Mouse (Mus musculus) stomach, embryonic 14.5 days (tissue): ENCODE data around the gene Cpsf4l. TPM values are rescaled to one million over a fixed set of nuclear protein-coding genes. Genes with fewer than 3 reads are reported as not detected.

ENCODE experiments used
- ATAC-seq: fragments of 200-750 bp; cut with Nextera tagmentation; 2 replicates; pipeline ENCODE4 v1.8.0; 2017; ENCODE audit warnings: low read depth, moderate TSS enrichment; ENCODE audit not compliant: insufficient number of reproducible peaks, insufficient read depth, low FRiP score
- H3K27ac ChIP-seq: fragments of 300-500 bp; sonication (generic); 2 replicates; pipeline ENCODE4 v1.5.1; 2014; ENCODE audit warnings: mild to moderate bottlenecking, low read length, moderate library complexity, mixed read lengths
- H3K27me3 ChIP-seq: fragments of 300-500 bp; sonication (generic); 2 replicates; pipeline ENCODE4 v1.6.1; 2014; ENCODE audit warnings: low read length, control low read depth, mixed read lengths; ENCODE audit not compliant: control insufficient read depth, insufficient read depth
- H3K36me3 ChIP-seq: fragments of 300-500 bp; sonication (generic); 2 replicates; pipeline ENCODE4 v1.6.1; 2014; ENCODE audit warnings: mild to moderate bottlenecking, control low read depth, low read length, moderate library complexity, mixed read lengths; ENCODE audit not compliant: control insufficient read depth, insufficient read depth
- H3K4me1 ChIP-seq: fragments of 300-500 bp; sonication (generic); 2 replicates; pipeline ENCODE4 v1.6.1; 2014; ENCODE audit warnings: low read length, control low read depth, mixed read lengths; ENCODE audit not compliant: control insufficient read depth, insufficient read depth
- H3K4me2 ChIP-seq: fragments of 300-500 bp; sonication (generic); replicated peaks from 2 replicates; pipeline ENCODE4 v1.6.1; 2014; ENCODE audit warnings: low read depth, low read length, control low read depth
- H3K4me3 ChIP-seq: fragments of 300-500 bp; sonication (generic); 2 replicates; pipeline ENCODE4 v1.5.1; 2014; ENCODE audit warnings: low read depth, low read length, control low read depth
- H3K9ac ChIP-seq: fragments of 300-500 bp; sonication (generic); replicated peaks from 2 replicates; pipeline ENCODE4 v1.6.1; 2014; ENCODE audit warnings: low read depth, mild to moderate bottlenecking, control low read depth, low read length, moderate library complexity, mixed read lengths
- H3K9me3 ChIP-seq: fragments of 300-500 bp; sonication (generic); 2 replicates; pipeline ENCODE4 v1.6.1; 2016; ENCODE audit warnings: low read depth, low read length, control low read depth; ENCODE audit not compliant: control insufficient read depth
- WGBS: fragments of 180-500 bp; shearing (Covaris S2); extraction: QIAGEN DNeasy Blood & Tissue Kit; methylation state at CpG from one replicate; pipeline ENCODE4 v1.1.7; 2014; 5-methylcytosine and 5-hydroxymethylcytosine counted together
- polyA plus RNA-seq: library from polyadenylated mRNA; unstranded; fragments of >200 nt; fragmentation: Nextera tagmentation; extraction: Ambion mirVana; gene quantifications from 2 replicates; pipeline ENCODE4 v1.2.1, GENCODE M21; 2014

Gene Cpsf4l
- polyA plus RNA-seq, 1 experiment from 2014 or later: 0.52 TPM

GRCm38 (mm10) chr11:113740100-113740499 lies 30.3 kb upstream of the Cpsf4l start:
- H3K4me1 ChIP-seq: peaks cover 49% of the 10 kb centered on the region

GRCm38 (mm10) chr11:113739213-113739612 lies 29.4 kb upstream of the Cpsf4l start:
- 73% methylated on average over 8 of the region's 8 CpGs for WGBS
- H3K9ac ChIP-seq: no peak overlapping the region
- no peak overlapping the region for H3K4me3 ChIP-seq
- H3K27ac ChIP-seq: no peak overlapping the region
- no peak for ATAC-seq
- peaks cover 56% of the 10 kb centered on the region for H3K4me1 ChIP-seq
- no peaks in the 10 kb centered on the region for H3K9me3 ChIP-seq
- no peaks in the 10 kb centered on the region for H3K27me3 ChIP-seq
- peaks cover 5% of the 10 kb centered on the region; the same call in 1 of the 2 replicates for H3K36me3 ChIP-seq
- no peak overlapping the region for H3K4me2 ChIP-seq

More at GRCm38 (mm10) chr11:113740100-113740499, 30.3 kb upstream of the Cpsf4l start:
- peaks cover 9% of the 10 kb centered on the region; the same call in 1 of the 2 replicates for H3K36me3 ChIP-seq
- 56% methylated on average over 7 of the region's 7 CpGs for WGBS
- ATAC-seq: no peak
- H3K27ac ChIP-seq: no peak overlapping the region
- H3K27me3 ChIP-seq: no peaks in the 10 kb centered on the region
- no peak overlapping the region for H3K4me3 ChIP-seq
- no peak overlapping the region for H3K9ac ChIP-seq
- H3K4me2 ChIP-seq: no peak overlapping the region
- no peaks in the 10 kb centered on the region for H3K9me3 ChIP-seq

GRCm38 (mm10) chr11:113737912-113738311 lies 28.1 kb upstream of the Cpsf4l start:
- Histone ChIP-seq H3K4me2 (no peak overlapping the region), H3K36me3 (no peaks in the 10 kb centered on the region), H3K27me3 (no peaks in the 10 kb centered on the region), H3K27ac (no peak overlapping the region), H3K9ac (no peak overlapping the region), H3K9me3 (no peaks in the 10 kb centered on the region), H3K4me1 (peaks cover 67% of the 10 kb centered on the region), H3K4me3 (no peak overlapping the region)
- no peak for ATAC-seq
- 76% methylated on average over 8 of the region's 8 CpGs for WGBS

GRCm38 (mm10) chr11:113737553-113737854 lies 27.7 kb upstream of the Cpsf4l start:
- no peaks in the 10 kb centered on the region for H3K36me3 ChIP-seq
- H3K27ac ChIP-seq: no peak overlapping the region
- H3K4me3 ChIP-seq: no peak overlapping the region
- ATAC-seq: no peak
- WGBS: 61% methylated on average over 3 of the region's 3 CpGs
- H3K9ac ChIP-seq: no peak overlapping the region
- H3K27me3 ChIP-seq: no peaks in the 10 kb centered on the region
- no peaks in the 10 kb centered on the region for H3K9me3 ChIP-seq
- H3K4me1 ChIP-seq: peaks cover 67% of the 10 kb centered on the region
- no peak overlapping the region for H3K4me2 ChIP-seq

- peaks cover 67% of the 10 kb centered on the region for H3K4me1 ChIP-seq
- H3K27ac ChIP-seq: no peak overlapping the region
- H3K9me3 ChIP-seq: no peaks in the 10 kb centered on the region
- H3K27me3 ChIP-seq: no peaks in the 10 kb centered on the region
- H3K4me3 ChIP-seq: no peak overlapping the region
- no peak overlapping the region for H3K9ac ChIP-seq
- 74% methylated on average over 11 of the region's 11 CpGs for WGBS
- no peak overlapping the region for H3K4me2 ChIP-seq
- ATAC-seq: no peak
- no peaks in the 10 kb centered on the region for H3K36me3 ChIP-seq
These were observed 27.2 kb upstream of the Cpsf4l start for GRCm38 (mm10) chr11:113736848-113737552.

GRCm38 (mm10) chr11:113735151-113735550 lies 25.3 kb upstream of the Cpsf4l start:
- 54% methylated on average over 6 of the region's 6 CpGs for WGBS
- no peak overlapping the region for H3K4me2 ChIP-seq
- ATAC-seq: no peak
- H3K9me3 ChIP-seq: no peaks in the 10 kb centered on the region
- peaks cover 63% of the 10 kb centered on the region for H3K4me1 ChIP-seq
- H3K4me3 ChIP-seq: no peak overlapping the region
- H3K27ac ChIP-seq: peak overlapping the region; percentile 81; the same call in 1 of the 2 replicates
- no peaks in the 10 kb centered on the region for H3K27me3 ChIP-seq
- no peaks in the 10 kb centered on the region for H3K36me3 ChIP-seq
- no peak overlapping the region for H3K9ac ChIP-seq

- WGBS: 36% methylated on average over 6 of the region's 6 CpGs
- Histone ChIP-seq H3K9ac (no peak overlapping the region), H3K27me3 (no peaks in the 10 kb centered on the region), H3K9me3 (no peaks in the 10 kb centered on the region), H3K4me1 (peaks cover 51% of the 10 kb centered on the region), H3K4me3 (no peak overlapping the region), H3K36me3 (peaks cover 8% of the 10 kb centered on the region), H3K4me2 (0 out of 2 replicates have a peak overlapping the region, but pooled peaks have one; percentile 3), H3K27ac (peak overlapping the region; percentile 81)
- ATAC-seq: peak; percentile 83
These were observed 24.0 kb upstream of the Cpsf4l start for GRCm38 (mm10) chr11:113733631-113734364.

- Histone ChIP-seq H3K36me3 (peaks cover 25% of the 10 kb centered on the region), H3K4me1 (peaks cover 36% of the 10 kb centered on the region), H3K4me2 (no peak overlapping the region), H3K27ac (no peak overlapping the region), H3K27me3 (no peaks in the 10 kb centered on the region), H3K9ac (no peak overlapping the region), H3K9me3 (no peaks in the 10 kb centered on the region), H3K4me3 (no peak overlapping the region)
- no peak for ATAC-seq
- 92% methylated on average over 10 of the region's 10 CpGs for WGBS
These were observed 22.3 kb upstream of the Cpsf4l start for GRCm38 (mm10) chr11:113731945-113732612.
